Mouse (Mus musculus) midbrain, embryonic 10.5 days (tissue): ENCODE results near the gene Nlrp10. TPM values are rescaled to one million over a fixed set of nuclear protein-coding genes. Genes with fewer than 3 reads are reported as not detected.

ENCODE experiments used
- polyA plus RNA-seq: library from polyadenylated mRNA; unstranded; fragments of >200 nt; fragmentation: Nextera tagmentation; extraction: Ambion mirVana; gene quantifications from 2 replicates; pipeline ENCODE4 v1.2.1, GENCODE M21; 2016

Nlrp10 gene
- polyA plus RNA-seq, 1 experiment from 2014 or later: not detected

Other genes starting within 250 kb of the Nlrp10 start
- not detected in 2 replicates for gene Olfr512, start 216.9 kb downstream of the Nlrp10 start, polyA plus RNA-seq
- not detected in 2 replicates for gene Olfr513, start 179.2 kb downstream of the Nlrp10 start, polyA plus RNA-seq
- gene Olfr514, start 104.2 kb downstream of the Nlrp10 start, polyA plus RNA-seq: not detected in 2 replicates
- gene Olfr516, start 79.6 kb downstream of the Nlrp10 start, polyA plus RNA-seq: not detected in 2 replicates
- not detected in 2 replicates for gene Olfr517, start 57.8 kb downstream of the Nlrp10 start, polyA plus RNA-seq
- not detected in 2 replicates for gene Olfr518, start 45.2 kb downstream of the Nlrp10 start, polyA plus RNA-seq
- gene Olfr519, start 35.8 kb downstream of the Nlrp10 start, polyA plus RNA-seq: not detected in 2 replicates
- gene Eif3f, start 4.2 kb upstream of the Nlrp10 start, polyA plus RNA-seq: 75.4 and 76.0 TPM in 2 replicates
- gene Tub, start 20.2 kb upstream of the Nlrp10 start, polyA plus RNA-seq: 5.4 and 8.9 TPM in 2 replicates
- 19.8 and 23.4 TPM in 2 replicates for gene Ric3, start 153.2 kb upstream of the Nlrp10 start, polyA plus RNA-seq
- 34.8 and 57.9 TPM in 2 replicates for gene Lmo1, start 245.0 kb upstream of the Nlrp10 start, polyA plus RNA-seq